Mouse (Mus musculus): Measurements from ENCODE around the gene Vtn. TPM values are rescaled to one million over a fixed set of nuclear protein-coding genes. Genes with fewer than 3 reads are reported as not detected.
A peak's percentile ranks its signal among the peaks of the same experiment; 100 is the strongest.

The Vtn gene
- polyA plus RNA-seq, 1 experiment: 182 TPM

GRCm38 (mm10) chr11:78495904-78496303 lies 3.0 kb upstream of the Vtn start:
- Histone ChIP-seq H3K4me1 (ENCODE audit: control insufficient read depth, insufficient read depth, low read length) (peaks cover 2% of the 10 kb centered on the region; the same call in 1 of the 2 replicates), H3K4me3 (ENCODE audit: insufficient read depth, low read length) (peak overlapping the region; percentile 96), H3K27ac (ENCODE audit: insufficient read depth, low read length) (no peak overlapping the region)
- TF ChIP-seq POLR2A (IDR thresholded peaks at IDR 0.05; ENCODE audit: extremely low read depth, insufficient read depth, low read length) (no peak), CTCF (IDR thresholded peaks at IDR 0.05; ENCODE audit: extremely low read depth, insufficient read depth, low read length) (no peak)

GRCm38 (mm10) chr11:78497071-78497541 lies 1.8 kb upstream of the Vtn start:
- H3K27ac ChIP-seq (ENCODE audit: insufficient read depth, low read length): peak overlapping the region; percentile 69
- H3K4me1 ChIP-seq (ENCODE audit: control insufficient read depth, insufficient read depth, low read length): peaks cover 2% of the 10 kb centered on the region; the same call in 1 of the 2 replicates
- TF ChIP-seq CTCF (IDR thresholded peaks at IDR 0.05; ENCODE audit: extremely low read depth, insufficient read depth, low read length): no peak
- no peak for TF ChIP-seq POLR2A (IDR thresholded peaks at IDR 0.05; ENCODE audit: extremely low read depth, insufficient read depth, low read length)
- H3K4me3 ChIP-seq (ENCODE audit: insufficient read depth, low read length): peak overlapping the region; percentile 96

GRCm38 (mm10) chr11:78497544-78498522 lies 1.1 kb upstream of the Vtn start, which contains the start of gene Sarm1:
TSS of gene Sarm1 (minus strand) at chr11:78497754.
- TF ChIP-seq CTCF (IDR thresholded peaks at IDR 0.05; ENCODE audit: extremely low read depth, insufficient read depth, low read length) (no peak), POLR2A (IDR thresholded peaks at IDR 0.05; ENCODE audit: extremely low read depth, insufficient read depth, low read length) (peak; percentile 99)
- Histone ChIP-seq H3K4me1 (ENCODE audit: control insufficient read depth, insufficient read depth, low read length) (peaks cover 2% of the 10 kb centered on the region; the same call in 1 of the 2 replicates), H3K27ac (ENCODE audit: insufficient read depth, low read length) (peak within 1 kb of the TSS; percentile 69), H3K4me3 (ENCODE audit: insufficient read depth, low read length) (peak within 1 kb of the TSS; percentile 96)

GRCm38 (mm10) chr11:78499543-78499942 lies 652 bp downstream of the Vtn start:
- Histone ChIP-seq H3K27ac (ENCODE audit: insufficient read depth, low read length) (no peak overlapping the region), H3K4me1 (ENCODE audit: control insufficient read depth, insufficient read depth, low read length) (peaks cover 2% of the 10 kb centered on the region; the same call in 1 of the 2 replicates), H3K4me3 (ENCODE audit: insufficient read depth, low read length) (no peak overlapping the region; the same call in 1 of the 2 replicates)
- TF ChIP-seq POLR2A (IDR thresholded peaks at IDR 0.05; ENCODE audit: extremely low read depth, insufficient read depth, low read length): no peak
- TF ChIP-seq CTCF (IDR thresholded peaks at IDR 0.05; ENCODE audit: extremely low read depth, insufficient read depth, low read length): no peak

- Histone ChIP-seq H3K27ac (ENCODE audit: insufficient read depth, low read length) (no peak overlapping the region), H3K4me3 (ENCODE audit: insufficient read depth, low read length) (no peak overlapping the region), H3K4me1 (ENCODE audit: control insufficient read depth, insufficient read depth, low read length) (peaks cover 2% of the 10 kb centered on the region; the same call in 1 of the 2 replicates)
- TF ChIP-seq POLR2A (IDR thresholded peaks at IDR 0.05; ENCODE audit: extremely low read depth, insufficient read depth, low read length): no peak
Measured at GRCm38 (mm10) chr11:78500623-78501202, 1.8 kb downstream of the Vtn start.

GRCm38 (mm10) chr11:78501529-78501928 lies 2.6 kb downstream of the Vtn start:
- Histone ChIP-seq H3K27ac (ENCODE audit: insufficient read depth, low read length) (no peak overlapping the region), H3K4me1 (ENCODE audit: control insufficient read depth, insufficient read depth, low read length) (no peaks in the 10 kb centered on the region), H3K4me3 (ENCODE audit: insufficient read depth, low read length) (no peak overlapping the region)
- TF ChIP-seq CTCF (IDR thresholded peaks at IDR 0.05; ENCODE audit: extremely low read depth, insufficient read depth, low read length) (no peak), POLR2A (IDR thresholded peaks at IDR 0.05; ENCODE audit: extremely low read depth, insufficient read depth, low read length) (no peak)

- TF ChIP-seq POLR2A (IDR thresholded peaks at IDR 0.05; ENCODE audit: extremely low read depth, insufficient read depth, low read length) (no peak), CTCF (IDR thresholded peaks at IDR 0.05; ENCODE audit: extremely low read depth, insufficient read depth, low read length) (no peak)
- Histone ChIP-seq H3K4me1 (ENCODE audit: control insufficient read depth, insufficient read depth, low read length) (no peaks in the 10 kb centered on the region), H3K4me3 (ENCODE audit: insufficient read depth, low read length) (no peak within 1 kb of the TSS), H3K27ac (ENCODE audit: insufficient read depth, low read length) (no peak within 1 kb of the TSS)
Measured at GRCm38 (mm10) chr11:78502909-78503650, 4.2 kb downstream of the Vtn start, which contains the start of gene Sebox. TSS of gene Sebox (plus strand) at chr11:78503447.

GRCm38 (mm10) chr11:78505430-78505829 lies 6.5 kb downstream of the Vtn start:
- TF ChIP-seq POLR2A (IDR thresholded peaks at IDR 0.05; ENCODE audit: extremely low read depth, insufficient read depth, low read length): no peak
- Histone ChIP-seq H3K27ac (ENCODE audit: insufficient read depth, low read length) (no peak overlapping the region), H3K4me3 (ENCODE audit: insufficient read depth, low read length) (no peak overlapping the region), H3K4me1 (ENCODE audit: control insufficient read depth, insufficient read depth, low read length) (no peaks in the 10 kb centered on the region)

GRCm38 (mm10) chr11:78509148-78509547 lies 10.3 kb downstream of the Vtn start:
- H3K4me3 ChIP-seq (ENCODE audit: insufficient read depth, low read length): no peak overlapping the region
- no peak overlapping the region for H3K27ac ChIP-seq (ENCODE audit: insufficient read depth, low read length)
- H3K4me1 ChIP-seq (ENCODE audit: control insufficient read depth, insufficient read depth, low read length): peaks cover 5% of the 10 kb centered on the region; the same call in 1 of the 2 replicates
- TF ChIP-seq POLR2A (IDR thresholded peaks at IDR 0.05; ENCODE audit: extremely low read depth, insufficient read depth, low read length): no peak
- peak; percentile 36; the same call in 1 of the 2 replicates for TF ChIP-seq CTCF (IDR thresholded peaks at IDR 0.05; ENCODE audit: extremely low read depth, insufficient read depth, low read length)
